Mouse (Mus musculus): ENCODE data around the gene Nyap2. TPM values are rescaled to one million over a fixed set of nuclear protein-coding genes. Genes with fewer than 3 reads are reported as not detected.

The Nyap2 gene
- 0.17 and 0.29 TPM in 2 replicates for polyA plus RNA-seq (2015; fragmentation: Nextera tagmentation; extraction: Ambion mirVana)

- no peak within 1 kb of the TSS for H3K27ac ChIP-seq
- ATAC-seq (replicated peaks; ENCODE audit: low FRiP score) = no peak
- H3K4me3 ChIP-seq (replicated peaks) = no peak within 1 kb of the TSS
- no peak within 1 kb of the TSS for H3K9ac ChIP-seq
- peaks cover 3% of the 10 kb centered on the region; the same call in 1 of the 2 replicates for H3K27me3 ChIP-seq
- no peaks in the 10 kb centered on the region for H3K36me3 ChIP-seq
- 38% methylated on average over 16 of the region's 16 CpGs for WGBS
- H3K4me1 ChIP-seq = no peaks in the 10 kb centered on the region
- H3K9me3 ChIP-seq (replicated peaks) = no peaks in the 10 kb centered on the region
- no peak within 1 kb of the TSS for H3K4me2 ChIP-seq
Measured at GRCm38 (mm10) chr1:81076831-81077664, at the start of gene Nyap2. TSS of gene Nyap2 (plus strand) at chr1:81076950.

GRCm38 (mm10) chr1:81042907-81043868 lies 33.6 kb upstream of the Nyap2 start:
- H3K4me1 ChIP-seq = no peaks in the 10 kb centered on the region
- no peak overlapping the region for H3K27ac ChIP-seq

GRCm38 (mm10) chr1:81058340-81058739 lies 18.4 kb upstream of the Nyap2 start:
- H3K4me2 ChIP-seq = no peak overlapping the region
- H3K27ac ChIP-seq = no peak overlapping the region

More at GRCm38 (mm10) chr1:81042907-81043868, 33.6 kb upstream of the Nyap2 start:
- Histone ChIP-seq H3K9ac (no peak overlapping the region), H3K9me3 (replicated peaks) (no peaks in the 10 kb centered on the region), H3K36me3 (no peaks in the 10 kb centered on the region), H3K27me3 (no peaks in the 10 kb centered on the region), H3K4me3 (replicated peaks) (no peak overlapping the region), H3K4me2 (no peak overlapping the region)
- 56% methylated on average over 5 of the region's 5 CpGs for WGBS
- no peak for ATAC-seq (replicated peaks; ENCODE audit: low FRiP score)

GRCm38 (mm10) chr1:81058835-81059234 lies 17.9 kb upstream of the Nyap2 start:
- Histone ChIP-seq H3K36me3 (no peaks in the 10 kb centered on the region), H3K4me3 (replicated peaks) (no peak overlapping the region), H3K9ac (no peak overlapping the region), H3K27ac (no peak overlapping the region), H3K9me3 (replicated peaks) (no peaks in the 10 kb centered on the region), H3K27me3 (no peaks in the 10 kb centered on the region), H3K4me1 (no peaks in the 10 kb centered on the region), H3K4me2 (no peak overlapping the region)
- 78% methylated on average over 2 of the region's 2 CpGs for WGBS
- no peak for ATAC-seq (replicated peaks; ENCODE audit: low FRiP score)

More at GRCm38 (mm10) chr1:81058340-81058739, 18.4 kb upstream of the Nyap2 start:
- Histone ChIP-seq H3K27me3 (no peaks in the 10 kb centered on the region), H3K4me3 (replicated peaks) (no peak overlapping the region), H3K36me3 (no peaks in the 10 kb centered on the region), H3K9ac (no peak overlapping the region), H3K4me1 (no peaks in the 10 kb centered on the region), H3K9me3 (replicated peaks) (no peaks in the 10 kb centered on the region)
- no peak for ATAC-seq (replicated peaks; ENCODE audit: low FRiP score)
- 71% methylated on average over 5 of the region's 5 CpGs for WGBS

- no peaks in the 10 kb centered on the region for H3K9me3 ChIP-seq (replicated peaks)
- no peaks in the 10 kb centered on the region for H3K4me1 ChIP-seq
- H3K27ac ChIP-seq = no peak overlapping the region
- no peak overlapping the region for H3K4me2 ChIP-seq
- no peak overlapping the region for H3K4me3 ChIP-seq (replicated peaks)
- 95% methylated on average over 2 of the region's 2 CpGs for WGBS
- H3K36me3 ChIP-seq = no peaks in the 10 kb centered on the region
- no peak for ATAC-seq (replicated peaks; ENCODE audit: low FRiP score)
- no peak overlapping the region for H3K9ac ChIP-seq
- H3K27me3 ChIP-seq = no peaks in the 10 kb centered on the region
Measured at GRCm38 (mm10) chr1:81062811-81063210, 13.9 kb upstream of the Nyap2 start.

- no peak overlapping the region for H3K9ac ChIP-seq
- no peak overlapping the region for H3K4me2 ChIP-seq
- H3K36me3 ChIP-seq = no peaks in the 10 kb centered on the region
- H3K27ac ChIP-seq = no peak overlapping the region
- H3K4me3 ChIP-seq (replicated peaks) = no peak overlapping the region
- H3K4me1 ChIP-seq = no peaks in the 10 kb centered on the region
- H3K9me3 ChIP-seq (replicated peaks) = no peaks in the 10 kb centered on the region
- ATAC-seq (replicated peaks; ENCODE audit: low FRiP score) = no peak
- 61% methylated on average over 9 of the region's 9 CpGs for WGBS
- peaks cover 3% of the 10 kb centered on the region; the same call in 1 of the 2 replicates for H3K27me3 ChIP-seq
Measured at GRCm38 (mm10) chr1:81076259-81076658, 491 bp upstream of the Nyap2 start.

GRCm38 (mm10) chr1:81077665-81078314 lies 1.0 kb downstream of the Nyap2 start:
- no peaks in the 10 kb centered on the region for H3K9me3 ChIP-seq (replicated peaks)
- WGBS = 80% methylated on average over 9 of the region's 9 CpGs

GRCm38 (mm10) chr1:81087485-81087884 lies 10.7 kb downstream of the Nyap2 start:
- Histone ChIP-seq H3K4me2 (no peak overlapping the region), H3K36me3 (no peaks in the 10 kb centered on the region), H3K4me3 (replicated peaks) (no peak overlapping the region), H3K9me3 (replicated peaks) (no peaks in the 10 kb centered on the region), H3K27me3 (no peaks in the 10 kb centered on the region), H3K9ac (no peak overlapping the region), H3K27ac (no peak overlapping the region), H3K4me1 (no peaks in the 10 kb centered on the region)
- no peak for ATAC-seq (replicated peaks; ENCODE audit: low FRiP score)
- WGBS = 87% methylated on average over 5 of the region's 5 CpGs

More at GRCm38 (mm10) chr1:81077665-81078314, 1.0 kb downstream of the Nyap2 start:
- Histone ChIP-seq H3K4me1 (no peaks in the 10 kb centered on the region), H3K9ac (no peak overlapping the region), H3K36me3 (no peaks in the 10 kb centered on the region), H3K27me3 (peaks cover 3% of the 10 kb centered on the region; the same call in 1 of the 2 replicates), H3K27ac (no peak overlapping the region), H3K4me2 (no peak overlapping the region), H3K4me3 (replicated peaks) (no peak overlapping the region)
- ATAC-seq (replicated peaks; ENCODE audit: low FRiP score) = no peak

- 97% methylated on average over 1 of the region's 1 CpGs for WGBS
- no peak overlapping the region for H3K4me3 ChIP-seq (replicated peaks)
- no peak overlapping the region for H3K9ac ChIP-seq
- ATAC-seq (replicated peaks; ENCODE audit: low FRiP score) = no peak
- no peaks in the 10 kb centered on the region for H3K36me3 ChIP-seq
- H3K27me3 ChIP-seq = no peaks in the 10 kb centered on the region
- no peak overlapping the region for H3K4me2 ChIP-seq
- H3K4me1 ChIP-seq = no peaks in the 10 kb centered on the region
- H3K9me3 ChIP-seq (replicated peaks) = no peaks in the 10 kb centered on the region
- no peak overlapping the region for H3K27ac ChIP-seq
Measured at GRCm38 (mm10) chr1:81090400-81090799, 13.7 kb downstream of the Nyap2 start.

GRCm38 (mm10) chr1:81090979-81091378 lies 14.2 kb downstream of the Nyap2 start:
- no peak overlapping the region for H3K27ac ChIP-seq
- no peak overlapping the region for H3K9ac ChIP-seq
- no peak overlapping the region for H3K4me3 ChIP-seq (replicated peaks)
- WGBS = 71% methylated on average over 3 of the region's 3 CpGs
- no peak for ATAC-seq (replicated peaks; ENCODE audit: low FRiP score)
- H3K36me3 ChIP-seq = no peaks in the 10 kb centered on the region
- no peaks in the 10 kb centered on the region for H3K27me3 ChIP-seq
- no peaks in the 10 kb centered on the region for H3K4me1 ChIP-seq
- H3K9me3 ChIP-seq (replicated peaks) = no peaks in the 10 kb centered on the region
- no peak overlapping the region for H3K4me2 ChIP-seq

GRCm38 (mm10) chr1:81092056-81092455 lies 15.3 kb downstream of the Nyap2 start:
- ATAC-seq (replicated peaks; ENCODE audit: low FRiP score) = no peak
- 69% methylated on average over 2 of the region's 2 CpGs for whole genome bisulfite sequencing

More at GRCm38 (mm10) chr1:81092056-81092455, 15.3 kb downstream of the Nyap2 start:
- Histone ChIP-seq H3K4me2 (no peak overlapping the region), H3K4me1 (no peaks in the 10 kb centered on the region), H3K4me3 (replicated peaks) (no peak overlapping the region), H3K9me3 (replicated peaks) (no peaks in the 10 kb centered on the region), H3K36me3 (no peaks in the 10 kb centered on the region), H3K27ac (no peak overlapping the region), H3K9ac (no peak overlapping the region), H3K27me3 (no peaks in the 10 kb centered on the region)
